Mouse (Mus musculus) megakaryocyte-erythroid progenitor cell, adult 5-6 weeks (primary cell): ENCODE results near the gene Fastkd3. TPM values are rescaled to one million over a fixed set of nuclear protein-coding genes. Genes with fewer than 3 reads are reported as not detected.
A peak's percentile ranks its signal among the peaks of the same experiment; 100 is the strongest.
"Not testable (repeated sequence)": the region's sequence is repeated elsewhere in the genome, so short reads cannot be mapped to it uniquely, and the experiment has no call there.

Experiments
- ATAC-seq: replicated peaks from 2 replicates; pipeline ENCODE4 v1.8.0; 2016; ENCODE audit warnings: mild to moderate bottlenecking, inconsistent platforms; ENCODE audit not compliant: severe bottlenecking, poor library complexity, low FRiP score, low TSS enrichment
- total RNA-seq, 2 experiments: library from RNA; stranded (forward) in 1 of 2; stranded (reverse) in 1 of 2; fragments of 200-1000, 215-1000 nt in 1 of 2; fragments of >200 nt in 1 of 2; fragmentation: Nextera tagmentation in 1 of 2; gene quantifications; 2 replicates each; pipeline ENCODE4 v1.2.3; 2014 to 2017

Gene Fastkd3
- total RNA-seq (2014; fragmentation: Nextera tagmentation) (20.6 and 33.8 TPM in 2 replicates), total RNA-seq (2017) (13.9 and 21.7 TPM in 2 replicates)

DNA sequence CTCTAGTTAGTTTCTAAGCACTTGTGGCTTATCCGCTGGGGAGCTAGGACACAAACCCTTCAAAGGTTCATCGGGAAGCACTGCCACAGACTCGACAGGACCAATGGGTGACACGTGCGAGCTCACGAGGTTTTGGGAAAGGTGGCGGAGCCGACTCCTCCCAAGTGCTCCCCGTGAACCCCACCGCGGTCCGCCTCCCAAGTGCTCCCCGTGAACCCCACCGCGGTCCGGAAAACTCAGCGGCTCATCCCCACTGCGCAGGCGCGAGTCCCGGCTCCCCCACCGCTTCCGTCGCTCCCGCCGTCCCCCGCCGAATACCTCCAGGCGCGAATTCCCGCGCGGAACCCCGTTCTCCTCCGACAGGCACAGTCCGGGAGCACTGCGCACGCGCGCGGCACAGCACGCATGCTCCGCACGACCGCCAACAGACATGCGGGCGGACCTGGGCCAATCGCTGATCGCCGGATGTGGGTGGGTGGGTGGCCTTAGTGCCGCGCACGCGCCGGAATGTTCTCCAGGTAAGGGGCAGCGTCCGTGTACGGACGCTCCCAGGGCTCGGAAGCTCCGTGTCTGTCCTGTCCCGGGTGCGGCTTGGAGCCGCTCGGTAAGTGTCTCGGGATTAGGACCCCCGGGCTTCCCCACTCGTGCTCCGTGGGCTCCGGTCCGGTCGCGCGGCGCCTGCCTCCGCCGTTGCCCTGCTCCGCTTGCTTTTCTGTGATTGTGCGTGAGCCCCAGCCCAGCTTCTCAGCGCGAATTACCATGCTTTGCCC lies at the start of gene Fastkd3, which contains the start of gene Mtrr:
Gene Fastkd3 (plus strand): TSS at position 488 of the 770 bp plus-strand sequence.
Gene Mtrr (minus strand): TSS at position 403 of the 770 bp plus-strand sequence.
- peak; percentile 96 for ATAC-seq

DNA sequence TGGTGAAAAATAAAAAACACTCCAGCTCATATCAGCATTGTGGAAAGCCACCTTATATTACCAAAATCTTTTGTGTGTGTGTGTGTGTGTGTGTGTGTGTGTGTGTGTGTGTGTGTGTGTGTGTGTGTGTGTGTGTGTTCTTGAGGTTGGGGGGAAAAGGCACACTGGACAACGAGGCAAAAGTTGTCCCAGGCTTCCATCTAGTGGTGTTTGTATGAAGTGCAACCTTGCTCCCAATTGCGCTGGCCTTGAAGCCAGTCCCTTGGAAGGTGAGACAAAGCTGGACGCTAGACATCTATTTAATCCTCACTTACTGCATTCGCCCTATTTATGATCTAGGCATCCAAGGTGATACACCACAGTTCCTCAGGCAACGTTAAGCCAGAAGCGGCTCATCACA lies 28.6 kb upstream of the Fastkd3 start:
- ATAC-seq: not testable (repeated sequence)

DNA sequence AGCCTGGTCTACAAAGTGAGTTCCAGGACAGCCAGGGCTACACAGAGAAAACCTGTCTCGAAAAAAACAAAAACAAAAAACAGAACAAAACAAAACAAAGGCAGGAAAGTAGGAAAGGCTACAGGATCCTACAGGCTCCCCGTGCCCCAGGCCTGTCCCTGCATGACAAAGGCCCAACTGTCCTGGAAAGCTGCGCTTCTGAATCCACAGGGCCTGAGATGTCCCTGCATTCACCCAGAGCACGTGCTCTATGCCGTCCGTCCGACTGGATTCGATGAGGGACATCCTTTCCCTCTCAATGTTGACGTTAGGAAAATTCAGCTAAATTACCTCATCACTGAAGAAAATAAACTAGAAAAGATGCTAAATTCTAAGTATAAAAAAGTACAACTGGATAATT lies 13.9 kb upstream of the Fastkd3 start:
- ATAC-seq: no peak

DNA sequence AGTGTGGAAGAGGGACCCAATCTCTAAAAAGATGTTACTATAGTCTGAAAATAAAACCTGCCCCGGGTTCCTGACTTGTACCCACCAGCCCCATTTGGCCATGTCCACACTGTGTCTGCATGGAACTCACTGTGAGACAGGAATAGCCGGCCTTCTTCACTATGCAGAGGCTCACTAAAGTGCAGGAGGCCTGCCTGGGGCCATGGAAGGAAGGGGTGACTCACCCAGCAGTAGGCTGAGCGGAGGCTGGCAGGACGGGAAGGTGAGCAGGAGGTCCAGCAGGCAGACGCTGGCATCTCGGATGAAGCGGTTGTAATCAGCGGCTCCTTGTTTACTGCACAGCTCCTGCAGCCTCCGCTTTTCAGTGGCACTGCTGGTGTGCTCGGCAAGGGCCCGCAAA lies 13.5 kb upstream of the Fastkd3 start:
- no peak for ATAC-seq

DNA sequence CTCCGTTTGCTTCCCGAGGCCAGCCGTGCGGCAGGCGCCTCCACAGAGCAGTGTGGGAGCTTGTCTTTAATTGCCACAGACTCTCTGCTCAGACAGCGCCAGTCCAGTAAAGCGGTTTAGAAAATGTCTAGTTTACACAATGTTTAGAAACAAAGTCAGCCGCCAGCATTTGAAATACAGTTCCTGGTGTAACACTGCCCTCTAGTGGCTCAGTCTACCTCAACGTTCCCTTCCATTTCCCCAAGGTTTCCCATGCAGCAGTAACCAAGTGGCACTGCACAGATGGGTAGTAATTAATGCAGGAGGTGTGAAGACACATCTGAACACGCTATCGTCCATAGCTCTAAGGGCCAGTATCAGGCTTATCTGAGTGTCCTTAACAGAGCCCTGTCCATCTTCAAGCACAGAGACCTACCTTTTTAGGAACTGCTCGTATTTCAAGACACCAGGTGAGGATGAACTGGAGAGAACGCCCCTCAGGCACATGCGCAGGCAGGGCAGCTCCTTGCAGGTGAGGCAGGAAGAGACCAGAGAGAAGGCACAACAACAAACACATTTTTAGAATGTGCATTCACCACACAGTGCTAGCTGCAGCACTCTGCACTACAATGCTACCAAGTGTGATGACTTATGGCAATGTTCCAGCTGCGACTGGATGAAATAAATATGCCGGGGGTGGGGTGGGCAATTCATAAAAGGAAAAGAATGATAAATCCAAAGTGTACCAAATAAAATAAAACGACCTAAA lies 12.3 kb upstream of the Fastkd3 start:
- peak; percentile 88 for ATAC-seq

DNA sequence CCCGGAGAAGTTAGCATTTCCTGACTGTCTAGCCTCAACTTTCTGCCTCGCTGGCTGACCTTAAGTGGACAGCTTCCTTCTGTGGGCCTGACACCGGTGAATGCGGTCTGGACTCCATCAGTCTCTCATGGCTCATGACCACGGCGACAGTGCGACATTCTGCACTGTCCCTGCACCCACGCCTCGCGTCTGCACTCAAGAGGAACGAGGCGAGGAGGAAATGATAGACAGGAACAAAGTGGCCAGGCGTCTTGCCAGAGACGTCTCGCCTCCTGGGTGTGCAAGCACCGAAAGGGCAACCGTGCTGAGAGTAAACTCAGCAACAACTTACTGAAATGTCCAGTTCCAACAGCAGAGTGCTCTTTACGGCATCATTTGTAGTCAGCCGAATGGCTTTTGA lies 9.8 kb upstream of the Fastkd3 start:
- no peak for ATAC-seq

DNA sequence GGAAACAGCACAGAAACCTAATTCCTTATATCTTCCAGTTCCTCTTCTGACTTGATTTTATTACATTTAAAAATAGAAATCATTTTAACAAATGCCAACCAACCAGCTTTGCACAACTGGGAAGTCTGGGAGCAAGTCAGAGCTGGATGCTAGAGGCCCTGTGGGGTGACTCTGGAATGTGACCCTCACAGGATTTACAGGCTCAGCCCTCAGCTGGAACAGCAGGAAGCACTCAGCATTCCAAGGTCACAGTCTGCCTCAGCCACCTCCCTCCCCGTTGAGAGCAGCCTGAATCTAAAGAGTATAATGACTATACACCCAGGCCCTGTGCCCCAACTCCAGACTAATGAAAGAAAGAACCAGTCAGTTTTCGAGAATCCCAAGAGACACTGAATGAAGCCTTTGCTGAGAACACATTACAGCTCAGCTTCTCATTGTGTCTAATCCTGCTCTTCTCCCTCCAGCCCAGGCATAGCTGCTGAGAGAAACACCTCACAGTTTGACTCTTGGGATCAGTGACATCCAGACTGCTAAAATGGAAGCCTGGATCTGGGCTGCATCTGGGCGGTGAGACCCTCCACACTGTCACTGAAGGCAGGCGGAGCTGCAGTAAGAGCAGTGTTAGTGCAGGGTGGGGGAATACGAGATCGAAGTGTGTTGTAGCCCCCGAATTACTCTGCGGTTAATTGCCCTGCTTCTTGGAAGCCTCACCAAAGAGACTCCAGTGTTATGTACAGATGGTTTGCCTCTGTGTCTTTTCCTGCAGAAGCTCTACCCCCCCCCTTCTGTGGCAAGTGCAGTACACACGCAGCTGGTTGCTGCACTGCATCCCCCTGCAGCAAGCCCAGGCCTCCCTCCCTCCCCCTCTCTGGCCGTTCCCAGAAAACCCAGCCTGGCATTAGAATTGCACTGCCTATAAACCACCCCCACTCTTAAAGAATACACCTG lies 8.8 kb upstream of the Fastkd3 start:
- no peak for ATAC-seq

DNA sequence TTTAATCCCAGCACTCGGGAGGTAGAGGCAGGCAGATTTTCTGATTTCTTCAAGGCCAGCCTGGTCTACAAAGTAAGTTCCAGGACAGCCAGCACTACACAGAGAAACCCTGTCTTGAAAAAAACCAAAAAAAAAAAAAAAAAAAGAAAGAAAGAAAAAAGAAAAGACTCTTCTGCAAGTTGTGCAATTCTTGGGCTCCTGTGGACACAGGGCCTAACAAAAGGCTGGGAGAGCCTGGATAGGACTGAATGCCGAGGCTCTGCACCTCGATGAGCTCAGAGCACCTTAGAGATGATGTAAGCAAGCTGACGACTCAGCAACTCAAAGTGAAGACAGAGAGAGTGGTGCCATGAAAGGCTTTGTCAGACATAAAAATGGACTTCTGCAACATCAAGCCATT lies 7.6 kb upstream of the Fastkd3 start:
- no peak for ATAC-seq

DNA sequence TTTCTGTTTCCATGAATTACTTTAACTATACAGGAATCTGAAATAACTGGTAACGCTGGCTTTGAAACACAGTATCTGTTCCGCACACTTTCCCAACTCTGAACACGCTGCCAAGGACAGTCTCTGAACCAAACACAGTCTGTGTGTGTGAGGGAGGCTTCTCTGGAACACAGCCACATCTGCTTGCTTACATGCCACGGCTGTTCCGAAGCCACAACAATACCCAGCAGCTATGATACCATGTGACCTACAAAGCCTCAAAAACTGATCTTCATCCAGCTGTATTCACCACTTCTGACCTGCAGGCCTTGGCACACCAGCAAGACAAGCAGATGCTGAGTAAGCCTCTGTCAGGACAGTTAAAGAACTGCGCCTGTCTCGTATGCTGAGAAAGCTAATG lies 4.1 kb upstream of the Fastkd3 start:
- no peak for ATAC-seq

DNA sequence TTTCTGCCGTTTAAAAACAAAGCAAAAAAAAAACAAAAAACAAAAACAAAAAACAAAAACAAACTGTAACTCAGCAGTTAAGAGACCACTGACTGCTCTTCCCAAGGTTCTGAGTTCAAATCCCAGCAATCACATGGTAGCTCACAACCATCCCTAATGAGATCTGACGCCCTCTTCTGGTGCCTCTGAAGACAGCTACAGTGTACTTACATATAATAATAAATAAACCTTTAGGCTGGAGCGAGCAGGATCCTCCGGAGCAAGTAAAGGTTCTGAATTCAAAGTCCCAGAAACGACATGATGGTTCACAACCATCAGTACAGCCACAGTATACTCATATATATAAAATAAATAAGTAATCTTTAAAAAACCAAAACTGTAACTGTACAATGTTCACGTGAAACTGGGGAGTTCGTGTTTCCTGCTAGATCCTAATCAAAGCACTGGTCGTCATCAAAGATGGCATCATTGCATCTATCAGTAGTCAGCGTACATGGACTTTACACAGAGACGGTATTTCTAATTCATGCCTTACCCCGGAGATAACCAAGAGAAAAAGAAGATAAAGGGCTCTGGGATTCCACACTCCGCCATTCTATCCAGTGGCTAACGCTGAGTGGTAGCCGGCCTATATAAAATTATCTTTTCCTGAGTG lies 821 bp upstream of the Fastkd3 start:
- peak; percentile 2; the same call in 1 of the 2 replicates for ATAC-seq

DNA sequence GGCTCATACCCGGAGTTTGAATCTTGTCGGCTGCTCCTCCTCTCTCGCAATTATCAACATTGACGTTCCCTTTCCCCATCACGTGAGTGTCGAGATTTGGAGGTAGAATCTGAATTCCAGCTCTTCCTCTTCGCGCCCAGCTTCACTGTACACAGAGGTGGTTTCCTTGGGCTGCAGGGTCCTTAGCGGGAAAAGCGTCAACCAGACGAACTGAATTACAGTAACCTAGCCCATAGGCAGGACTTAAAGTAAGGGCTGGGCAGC lies 415 bp downstream of the Fastkd3 start:
- ATAC-seq: peak; percentile 26

DNA sequence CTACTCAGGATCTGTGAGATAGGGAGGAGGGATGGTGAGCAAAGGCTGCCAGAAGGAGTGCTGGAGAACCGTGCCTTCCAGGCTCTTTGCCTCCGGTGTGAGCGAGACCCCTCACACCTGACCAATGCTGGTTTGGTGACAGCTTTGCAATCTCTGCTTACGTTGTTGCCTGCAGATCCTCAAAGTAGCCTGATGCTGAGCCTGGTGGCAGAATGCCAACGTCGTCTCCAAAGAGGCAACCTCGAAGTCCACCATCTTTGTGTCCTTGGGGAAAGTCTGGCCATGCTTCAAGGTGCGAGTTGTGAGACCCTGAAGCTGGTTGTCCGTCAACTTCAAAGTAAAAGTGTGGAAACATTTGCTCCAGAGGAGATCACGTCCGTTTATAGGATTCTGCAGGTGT lies 1.9 kb downstream of the Fastkd3 start:
- ATAC-seq: no peak

DNA sequence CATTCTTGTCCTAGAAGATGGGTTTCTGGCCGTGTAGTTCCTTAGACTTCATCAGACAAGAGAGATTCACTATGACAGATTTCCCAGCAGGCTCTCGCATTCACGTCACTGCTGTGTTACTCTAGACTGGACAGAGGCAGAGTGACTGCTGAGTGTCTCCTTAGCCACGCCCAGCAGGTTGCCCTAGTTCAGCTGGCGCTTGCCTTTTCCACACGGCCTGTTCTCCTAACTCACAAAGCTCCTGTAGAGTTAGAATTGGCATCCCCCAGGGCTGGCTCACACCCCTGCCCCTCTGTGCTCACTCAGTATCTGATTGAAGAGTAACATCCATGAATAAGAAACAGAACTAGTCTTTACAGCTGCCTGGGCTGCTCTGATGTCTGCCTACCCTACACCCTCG lies 3.4 kb downstream of the Fastkd3 start:
- no peak for ATAC-seq

DNA sequence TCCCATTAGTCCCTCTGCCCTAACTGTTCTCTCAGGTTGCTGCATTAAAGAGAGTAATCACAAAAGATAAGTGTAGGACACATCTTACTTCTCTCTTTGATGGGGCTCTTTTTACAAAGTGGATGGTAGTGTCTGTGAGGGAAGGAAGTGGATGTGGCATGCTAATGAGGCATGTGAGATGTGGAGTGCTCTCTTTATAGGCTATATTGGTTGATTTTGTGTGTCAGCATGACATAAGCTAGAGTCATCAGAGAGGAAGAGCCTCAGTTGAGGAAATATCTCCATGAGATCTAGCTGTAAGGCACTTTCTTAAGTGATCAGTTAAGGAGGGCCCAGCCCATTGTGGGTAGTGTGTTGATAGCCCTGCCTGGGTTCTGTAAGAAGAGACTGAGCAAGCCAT lies 6.3 kb downstream of the Fastkd3 start:
- ATAC-seq: no peak

DNA sequence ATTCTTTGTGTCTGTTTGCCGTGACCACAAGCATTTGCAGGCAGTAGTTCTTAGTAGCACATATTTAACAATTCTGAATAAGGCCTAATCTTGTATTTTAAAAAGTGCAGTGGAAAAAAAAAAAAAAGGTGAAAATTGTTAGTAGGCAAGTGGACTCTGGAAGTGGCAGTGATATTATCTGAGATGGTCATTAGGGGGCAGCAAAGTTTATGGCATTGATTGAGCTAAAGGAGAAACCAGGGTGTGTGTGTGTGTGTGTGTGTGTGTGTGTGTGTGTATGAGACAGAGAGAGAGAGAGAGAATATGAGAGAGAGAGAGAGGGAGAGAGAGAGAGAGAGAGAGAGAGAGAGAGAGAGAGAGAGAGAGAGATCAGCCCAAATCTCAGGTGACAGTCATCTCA lies 11.8 kb downstream of the Fastkd3 start:
- no peak for ATAC-seq

DNA sequence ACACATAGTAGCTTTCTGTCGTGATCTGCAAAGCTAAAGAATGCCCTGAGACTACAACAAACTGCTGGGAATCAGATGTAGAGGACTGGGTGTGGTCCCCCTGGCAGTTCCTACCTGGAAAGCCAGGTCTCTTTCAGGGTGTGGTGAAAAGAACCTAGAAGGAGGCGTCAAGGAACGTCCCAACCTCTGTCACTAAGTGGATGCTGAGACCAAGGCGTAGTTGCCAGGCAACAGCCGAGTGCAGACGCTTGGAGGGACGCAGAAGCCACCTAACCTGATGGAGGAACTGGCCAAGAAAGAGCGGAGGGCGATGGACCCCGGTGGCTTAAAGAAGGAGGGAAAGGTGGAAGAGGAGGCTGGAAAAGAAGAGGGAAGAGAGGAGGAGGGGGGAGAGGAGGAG lies 15.2 kb downstream of the Fastkd3 start, which contains the start of gene 1700001L19Rik:
Gene 1700001L19Rik (plus strand): TSS at position 223 of the 400 bp plus-strand sequence.
- no peak for ATAC-seq

DNA sequence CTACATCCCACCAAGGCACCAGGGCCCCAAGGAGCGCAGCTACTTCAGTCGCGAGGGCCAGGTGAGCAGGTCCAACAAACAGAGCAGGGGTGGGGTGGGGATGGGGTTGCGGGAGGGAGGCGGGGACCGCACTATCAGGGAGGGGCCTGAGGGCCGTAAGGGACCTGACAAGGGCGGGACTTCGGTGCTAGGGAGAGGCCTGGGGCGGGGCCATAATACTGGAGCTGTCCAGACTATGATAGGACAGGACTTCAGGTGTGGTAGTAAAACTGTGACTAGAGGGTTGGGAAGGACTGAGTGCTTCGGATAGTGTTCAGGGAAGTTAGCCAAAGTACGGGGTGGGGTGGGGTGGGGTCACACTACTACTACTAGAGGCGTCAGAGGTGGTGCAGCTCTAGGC lies 15.6 kb downstream of the Fastkd3 start:
- peak; percentile 81 for ATAC-seq

DNA sequence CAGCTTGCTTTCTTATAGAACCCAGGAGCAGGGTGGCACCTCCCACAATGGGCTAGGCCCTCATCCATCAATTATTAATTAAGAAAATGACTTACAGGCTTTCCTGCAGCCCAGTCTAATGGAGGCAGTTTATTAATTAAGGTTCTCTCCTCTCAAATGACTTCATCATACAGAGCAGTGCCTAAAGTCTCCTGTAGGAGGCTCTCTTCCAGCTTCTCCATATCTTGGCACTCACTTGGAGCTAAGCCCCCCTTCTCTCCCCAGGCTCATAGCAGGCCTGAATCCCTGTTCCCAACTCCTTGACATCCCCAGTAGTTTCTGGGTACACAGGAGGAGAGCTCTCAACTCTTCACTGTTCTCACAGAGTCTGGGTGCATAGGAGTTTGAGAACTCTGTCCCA lies 16.9 kb downstream of the Fastkd3 start:
- ATAC-seq: no peak

DNA sequence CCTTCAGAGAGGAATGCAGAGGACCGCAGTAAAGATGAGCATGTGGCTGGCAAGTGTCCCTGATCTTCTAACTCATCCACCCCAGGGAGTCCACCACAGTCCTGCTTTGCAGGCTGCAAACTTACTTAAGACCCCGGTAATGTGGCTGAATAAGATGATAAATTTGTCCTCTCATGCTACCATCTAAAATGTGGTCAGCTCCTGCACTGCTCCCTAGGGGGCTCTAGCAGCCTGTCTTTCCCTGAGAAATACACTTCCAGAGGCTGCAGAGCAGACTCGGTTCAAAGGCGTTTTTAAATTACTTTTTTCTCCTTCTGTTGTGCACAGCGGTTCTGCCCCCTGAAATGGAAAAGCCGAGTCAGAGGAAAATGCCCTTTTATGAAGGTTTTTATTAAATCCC lies 19.1 kb downstream of the Fastkd3 start:
- no peak for ATAC-seq
